Mouse (Mus musculus): ENCODE results near the gene Gm11084.
"Not testable (repeated sequence)": the region's sequence is repeated elsewhere in the genome, so short reads cannot be mapped to it uniquely, and the experiment has no call there.

The Gm11084 gene

DNA sequence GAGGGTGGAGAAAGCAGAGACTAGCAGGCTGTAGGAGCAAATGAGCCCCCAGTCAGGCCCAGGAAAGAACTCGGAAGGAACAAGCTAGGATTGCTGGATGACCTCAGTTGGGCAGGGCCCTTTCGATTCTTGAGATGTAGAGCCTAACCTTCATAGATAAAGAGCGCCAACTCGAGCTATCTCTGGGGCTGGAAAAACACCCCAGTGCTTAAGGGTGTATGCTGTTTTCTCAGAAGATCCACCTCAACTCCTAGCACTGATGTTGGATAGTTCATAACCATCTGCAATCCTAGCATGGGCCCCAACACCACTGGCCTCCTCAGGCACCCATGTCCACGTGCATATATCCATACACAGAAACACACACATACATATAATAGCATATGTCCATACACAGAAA, 15.5 kb upstream of the Gm11084 start:
- CTCF ChIA-PET, result no interaction called here
- POLR2A ChIA-PET, result interaction anchor here in 3 of 4 experiments (0.6 to 4.0 kb wide), 7 partner anchors 9 to 31 kb away, joined by 3 to 19 read pairs (median 7); partner anchors contain the start of gene Sp3 (in 1 of the 3)

DNA sequence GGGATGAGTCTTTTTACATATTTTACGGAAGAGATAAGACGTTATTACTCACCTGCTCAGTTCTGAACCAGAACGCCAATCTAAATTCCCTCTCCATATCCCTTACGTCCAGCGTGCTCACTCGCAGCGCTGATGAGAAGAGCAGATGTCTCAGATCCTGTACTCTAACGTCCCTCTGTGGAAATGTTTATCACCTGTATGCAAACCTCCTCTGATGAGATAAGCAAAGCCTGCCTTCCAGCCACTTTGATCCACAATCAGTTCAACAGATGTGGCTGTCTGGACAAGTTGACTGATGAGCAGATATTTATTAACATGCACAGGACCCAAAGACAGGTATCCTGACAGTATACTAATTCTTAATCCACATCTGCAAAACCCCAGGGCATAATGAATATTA, 13.7 kb upstream of the Gm11084 start:
- ChIA-PET CTCF (no interaction called here), POLR2A (no interaction called here)

DNA sequence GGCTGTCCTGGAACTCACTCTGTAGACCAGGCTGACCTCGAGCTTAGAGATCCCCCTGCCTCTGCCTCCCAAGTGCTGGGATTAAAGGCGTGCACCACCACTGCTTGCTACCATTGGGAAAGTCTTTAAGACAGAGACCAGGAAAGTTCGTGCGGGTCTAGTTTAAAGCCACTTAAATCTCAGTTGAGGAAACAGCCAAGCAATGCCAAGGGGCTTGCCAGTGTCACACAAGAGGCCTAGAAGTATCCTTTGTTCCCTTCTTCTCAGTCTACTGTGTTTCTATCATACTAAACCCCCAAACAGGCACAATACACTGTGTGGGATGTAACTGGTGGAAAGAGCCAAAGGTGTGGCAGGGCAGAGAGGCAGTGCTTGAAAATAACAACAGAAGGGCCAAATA, 11.1 kb upstream of the Gm11084 start:
- POLR2A ChIA-PET, result interaction anchor here (0.5 to 8.9 kb wide), 26 partner anchors 9 to 475 kb away, joined by 3 to 58 read pairs (median 6); partner anchors contain the start of gene Sp3 (in 3 of the 4)

DNA sequence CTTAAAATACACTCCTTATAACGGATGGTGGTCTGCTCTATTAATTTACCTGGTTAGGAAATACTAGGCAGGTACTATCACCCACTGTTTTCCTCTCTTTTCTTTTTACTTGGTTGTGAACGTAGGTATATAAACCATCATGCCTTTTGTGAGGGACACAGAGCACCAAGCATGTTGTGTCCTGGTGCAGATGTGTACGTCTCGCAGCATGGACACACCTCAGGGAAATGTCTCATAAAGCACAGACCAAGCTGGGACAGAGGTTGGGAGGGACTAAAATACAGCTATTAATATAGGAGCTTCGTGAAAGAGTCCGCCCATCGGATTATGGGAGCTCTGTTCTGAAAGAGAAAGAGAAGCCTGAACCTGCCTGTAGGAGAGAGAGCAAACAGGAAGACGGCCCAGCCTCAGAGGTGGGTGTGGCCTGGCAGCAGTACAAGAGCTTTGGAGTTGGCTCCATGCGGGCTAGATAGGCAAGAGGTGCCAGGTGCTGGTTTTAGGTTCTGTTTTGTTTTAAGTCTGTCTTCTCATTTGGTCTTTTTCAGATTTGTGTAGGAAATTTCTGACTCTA, 10.4 kb upstream of the Gm11084 start:
- CTCF ChIA-PET, result interaction anchor here in 2 of 4 experiments (0.5 to 1.0 kb wide), 3 partner anchors 25 to 58 kb away, joined by 3 to 12 read pairs (median 3); no protein-coding TSS in a partner anchor
- POLR2A ChIA-PET, result interaction anchor here (0.5 to 8.9 kb wide), 29 partner anchors 7 to 417 kb away, joined by 3 to 58 read pairs (median 5); partner anchors contain the start of gene Sp3 (in 3 of the 4)

More for the DNA sequence above, 11.1 kb upstream of the Gm11084 start:
- CTCF ChIA-PET, result interaction anchor here in 1 of 4 experiments (1.0 kb wide), 1 partner anchor 57 kb away, joined by 3 read pairs; no protein-coding TSS in a partner anchor

DNA sequence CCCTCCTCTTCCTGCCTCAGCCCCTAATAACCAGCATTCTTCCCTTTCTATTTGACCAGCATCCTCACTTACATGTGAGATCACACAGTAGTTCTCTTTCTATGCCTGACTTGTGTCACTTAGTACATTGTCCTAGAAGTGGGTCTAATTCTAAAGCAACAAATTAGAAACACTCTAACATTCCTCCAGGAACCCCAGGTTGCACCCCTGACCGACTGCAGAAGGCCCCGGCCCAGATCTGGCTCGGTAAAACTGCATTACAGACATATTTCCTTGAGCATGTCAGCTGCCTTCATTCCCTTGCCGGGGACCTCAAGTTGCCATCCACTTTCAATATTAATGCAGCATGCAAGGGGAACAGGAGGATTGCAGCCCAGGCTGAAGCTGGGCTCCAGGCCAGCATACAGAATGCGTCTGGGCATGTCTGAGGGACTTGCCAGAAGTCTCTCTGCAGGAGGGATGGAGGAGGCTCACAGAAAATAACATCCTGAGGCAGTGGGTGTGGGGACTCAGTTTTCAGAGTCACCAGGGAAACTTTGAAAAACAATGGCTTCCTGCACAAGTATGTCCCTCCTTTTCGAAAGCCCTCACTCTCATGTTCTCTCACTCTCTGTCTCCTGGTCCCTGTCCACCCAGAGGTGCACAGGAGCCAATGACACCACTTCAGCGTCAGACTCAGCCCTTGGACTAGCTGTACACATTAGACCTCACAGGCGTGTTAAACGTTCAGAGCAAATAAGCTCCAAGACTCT, 9.0 kb upstream of the Gm11084 start:
- ChIA-PET CTCF (interaction anchor here in 1 of 4 experiments (1.0 kb wide), 1 partner anchor 10 kb away, joined by 3 read pairs; no protein-coding TSS in a partner anchor), POLR2A (interaction anchor here (0.6 to 8.9 kb wide), 23 partner anchors 8 to 333 kb away, joined by 3 to 58 read pairs (median 7); partner anchors contain the start of gene Sp3 (in 3 of the 4))

DNA sequence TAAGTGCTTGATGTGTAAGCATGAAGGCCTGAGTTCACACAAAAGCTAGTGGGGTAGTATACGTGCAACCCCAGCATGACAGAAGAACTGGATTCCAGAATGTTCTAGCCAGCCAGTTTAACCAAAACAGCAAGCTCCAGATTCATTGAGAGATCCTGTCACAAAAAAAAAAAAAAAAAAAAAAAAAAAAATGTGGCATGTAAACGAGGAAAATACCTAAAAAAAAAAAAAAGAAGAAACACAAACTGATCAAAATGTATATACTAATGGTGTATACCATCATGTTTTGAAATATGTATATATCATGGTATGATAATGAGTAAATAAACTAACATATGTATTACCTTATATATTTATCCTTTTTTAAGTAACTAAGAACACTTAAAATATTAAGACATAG, 7.6 kb upstream of the Gm11084 start:
- CTCF ChIA-PET, result interaction anchor here in 2 of 4 experiments (0.7 to 1.2 kb wide), 3 partner anchors 13 to 52 kb away, joined by 3 read pairs; partner anchors contain the start of gene Sp3 (in 1 of the 2)
- POLR2A ChIA-PET, result interaction anchor here (0.6 to 8.9 kb wide), 19 partner anchors 9 to 1979 kb away, joined by 3 to 58 read pairs (median 4); partner anchors contain the start of gene Sp3 (in 2 of the 4)

DNA sequence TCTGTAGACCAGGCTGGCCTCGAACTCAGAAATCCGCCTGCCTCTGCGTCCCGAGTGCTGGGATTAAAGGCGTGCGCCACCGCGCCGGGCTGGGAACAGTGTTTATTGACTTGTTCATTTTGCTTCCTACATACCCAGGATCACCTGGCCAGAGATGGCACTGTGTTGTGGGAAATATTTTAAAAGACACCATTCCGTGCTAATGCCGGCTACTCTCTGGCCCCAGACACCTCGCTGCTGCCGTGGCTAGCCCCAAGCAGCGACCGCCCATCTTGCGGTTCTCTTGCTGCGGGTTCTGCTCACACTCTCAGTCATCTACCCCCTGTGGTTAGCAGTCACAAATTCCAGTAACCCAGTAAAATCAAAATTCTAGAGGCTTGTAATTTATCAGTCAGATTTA, 6.0 kb upstream of the Gm11084 start:
- POLR2A ChIA-PET, result interaction anchor here in 3 of 4 experiments (0.7 to 8.9 kb wide), 12 partner anchors 8 to 80 kb away, joined by 3 to 58 read pairs (median 6); partner anchors contain the start of gene Sp3 (in 3 of the 3)
- CTCF ChIA-PET, result no interaction called here

DNA sequence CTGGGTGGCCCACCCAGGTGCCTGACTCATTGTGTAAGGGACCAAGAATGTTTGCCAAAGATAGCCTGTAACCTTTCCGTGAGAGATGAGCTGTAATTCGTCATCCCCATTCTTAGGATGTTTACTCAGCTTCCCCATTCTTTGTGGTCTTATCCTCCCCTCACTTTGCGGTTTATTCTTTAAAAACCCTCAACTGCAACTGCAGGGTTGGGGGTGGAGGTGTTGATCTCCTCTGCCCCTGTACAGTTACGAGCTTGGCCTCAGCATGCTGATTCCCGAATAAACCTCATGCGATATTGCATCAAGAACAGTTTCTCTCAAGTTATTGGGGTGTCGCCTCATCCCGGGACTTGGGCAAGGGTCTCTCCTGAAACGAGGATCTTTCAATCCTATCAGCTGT, 2.4 kb upstream of the Gm11084 start:
- CTCF ChIA-PET, result not testable (repeated sequence)
- POLR2A ChIA-PET, result interaction anchor here in 3 of 4 experiments (0.7 to 4.9 kb wide), 7 partner anchors 8 to 35 kb away, joined by 3 to 39 read pairs (median 4); partner anchors contain the start of gene Sp3 (in 3 of the 3)

DNA sequence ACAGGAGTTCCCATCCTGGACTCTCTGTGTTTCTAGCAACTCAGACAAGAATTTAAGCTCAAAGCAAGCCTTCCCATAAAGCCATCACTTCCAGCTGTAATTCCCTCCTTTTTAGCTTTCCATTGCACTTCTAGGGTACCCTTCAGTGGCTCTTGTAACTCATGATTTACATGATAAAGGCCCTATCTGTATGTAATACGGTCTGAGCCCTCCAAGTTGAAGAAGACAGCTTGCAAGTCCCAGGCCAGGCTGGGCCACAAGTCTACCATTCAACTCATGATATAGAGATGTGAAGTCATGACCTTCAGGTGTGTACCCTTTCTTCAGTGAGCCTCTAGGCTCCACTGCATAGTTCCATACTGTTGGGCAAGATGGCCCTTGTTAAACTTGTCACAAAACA, 1.0 kb downstream of the Gm11084 start:
- POLR2A ChIA-PET, result interaction anchor here (0.6 to 2.5 kb wide), 29 partner anchors 8 to 470 kb away, joined by 3 to 40 read pairs (median 4); partner anchors contain the start of gene Sp9 (in 1 of the 4)
- CTCF ChIA-PET, result interaction anchor here in 1 of 4 experiments (0.7 kb wide), 1 partner anchor 10 kb away, joined by 3 read pairs; no protein-coding TSS in a partner anchor

DNA sequence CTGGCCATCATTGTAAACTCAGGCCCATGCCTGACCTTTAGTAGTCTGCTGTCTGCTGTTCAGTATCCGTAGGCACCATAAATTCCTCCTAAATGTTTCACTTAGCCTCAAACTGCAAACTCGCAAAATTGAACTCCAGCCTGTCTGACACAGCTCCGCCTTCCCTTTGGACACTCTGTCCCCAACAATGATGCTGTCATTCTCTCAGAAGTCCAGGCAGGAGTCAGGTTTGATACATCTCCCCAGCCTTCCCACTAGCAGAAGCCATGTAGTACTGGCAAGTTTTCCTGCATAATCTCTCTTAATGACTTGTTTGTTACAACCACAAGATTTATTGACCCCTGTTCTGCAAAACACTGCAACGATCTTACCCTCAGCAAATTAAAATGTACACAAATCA, 1.7 kb downstream of the Gm11084 start:
- POLR2A ChIA-PET, result interaction anchor here (0.7 to 2.5 kb wide), 27 partner anchors 8 to 469 kb away, joined by 3 to 40 read pairs (median 4); no protein-coding TSS in a partner anchor
- CTCF ChIA-PET, result interaction anchor here in 1 of 4 experiments (0.7 kb wide), 1 partner anchor 11 kb away, joined by 3 read pairs; no protein-coding TSS in a partner anchor

DNA sequence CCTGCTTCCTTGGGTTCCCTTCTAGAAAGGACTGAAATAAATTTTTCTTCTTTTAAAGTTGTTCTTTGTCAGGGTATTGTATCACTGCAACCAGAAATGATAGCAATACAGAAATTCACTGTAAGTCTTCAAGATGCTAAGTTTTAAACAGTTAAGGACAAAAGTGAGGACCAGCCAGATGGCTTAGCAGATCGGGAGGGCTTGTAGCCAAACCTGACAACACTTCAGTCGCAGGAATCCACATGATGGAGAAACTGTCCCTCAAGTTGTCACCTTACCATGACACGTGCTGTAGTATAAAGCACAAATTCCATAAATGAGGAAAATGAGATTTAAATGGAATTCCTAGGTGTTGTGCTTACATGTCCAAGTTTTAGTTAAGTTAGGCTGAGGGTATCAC, 3.3 kb downstream of the Gm11084 start:
- ChIA-PET POLR2A (interaction anchor here in 1 of 4 experiments (1.2 to 3.9 kb wide), 2 partner anchors 12 to 45 kb away, joined by 3 to 52 read pairs; no protein-coding TSS in a partner anchor), CTCF (no interaction called here)

DNA sequence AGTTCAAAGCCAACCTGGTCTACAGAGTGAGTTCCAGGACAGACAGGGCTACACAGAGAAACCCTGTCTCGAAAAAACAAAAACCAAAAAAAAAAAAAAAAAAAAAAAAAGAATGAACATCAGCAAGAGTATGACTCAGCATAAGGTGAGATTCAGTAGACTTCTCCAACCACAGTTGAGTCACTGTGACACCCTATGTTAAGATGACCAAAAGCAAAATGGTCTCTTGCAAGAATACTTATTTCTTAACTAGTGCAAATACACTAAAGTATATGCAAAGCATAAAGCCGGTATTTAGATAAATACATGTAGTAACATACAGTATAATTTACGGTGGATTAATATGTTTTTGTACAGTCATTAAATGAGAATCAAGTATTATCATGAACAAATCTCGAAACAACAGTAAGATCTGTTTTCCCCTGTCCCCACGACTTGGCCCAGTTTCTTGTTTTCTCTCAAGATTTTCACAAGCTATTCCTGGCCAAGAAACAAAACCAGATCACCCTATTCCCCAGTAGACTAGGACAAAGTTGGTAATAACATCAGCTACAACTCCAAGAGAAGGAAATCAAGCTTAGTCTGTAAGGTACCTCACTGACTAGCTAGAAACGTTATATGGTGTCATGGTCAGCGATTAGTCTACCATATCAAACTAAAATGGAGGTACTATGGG, 4.3 kb downstream of the Gm11084 start:
- ChIA-PET POLR2A (interaction anchor here in 3 of 4 experiments (0.6 to 3.9 kb wide), 17 partner anchors 8 to 1264 kb away, joined by 3 to 52 read pairs (median 7); no protein-coding TSS in a partner anchor), CTCF (interaction anchor here in 1 of 4 experiments (0.7 kb wide), 1 partner anchor 63 kb away, joined by 4 read pairs; no protein-coding TSS in a partner anchor)

DNA sequence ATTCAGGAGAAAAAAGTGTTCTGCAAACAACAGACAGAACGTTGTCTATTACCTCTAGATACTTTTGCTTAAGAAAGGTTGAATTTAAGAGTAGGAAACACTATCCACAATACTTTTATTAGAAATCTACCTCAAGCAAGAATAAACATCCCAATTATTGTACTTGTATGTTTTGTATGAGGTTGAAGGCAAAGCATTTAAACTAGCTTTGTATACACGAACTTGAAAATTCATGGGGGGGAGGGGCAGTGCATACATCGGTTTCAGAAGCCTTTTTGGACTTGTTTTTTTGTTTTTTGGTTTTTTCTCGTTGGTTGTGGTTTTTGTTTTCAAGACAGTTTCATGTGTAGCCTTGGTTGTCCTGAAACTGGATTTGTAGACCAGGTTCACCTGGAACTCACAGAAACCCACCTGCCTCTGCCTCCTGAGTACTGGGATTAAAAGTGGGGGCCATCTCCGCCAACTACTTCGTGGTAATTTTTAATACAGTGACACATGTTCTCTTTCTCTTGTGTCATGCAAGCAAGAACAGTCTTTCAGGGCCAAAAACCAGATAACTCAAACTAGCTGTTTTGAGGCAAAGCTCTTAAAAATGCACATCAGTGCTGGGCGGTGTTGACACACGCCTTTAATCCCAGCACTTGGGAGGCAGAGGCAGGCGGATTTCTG, 4.9 kb downstream of the Gm11084 start:
- POLR2A ChIA-PET, result interaction anchor here (0.5 to 3.9 kb wide), 35 partner anchors 9 to 643 kb away, joined by 3 to 52 read pairs (median 6); no protein-coding TSS in a partner anchor
- CTCF ChIA-PET, result interaction anchor here in 2 of 4 experiments (0.6 to 0.7 kb wide), 2 partner anchors 64 to 1071 kb away, joined by 4 to 5 read pairs; no protein-coding TSS in a partner anchor

DNA sequence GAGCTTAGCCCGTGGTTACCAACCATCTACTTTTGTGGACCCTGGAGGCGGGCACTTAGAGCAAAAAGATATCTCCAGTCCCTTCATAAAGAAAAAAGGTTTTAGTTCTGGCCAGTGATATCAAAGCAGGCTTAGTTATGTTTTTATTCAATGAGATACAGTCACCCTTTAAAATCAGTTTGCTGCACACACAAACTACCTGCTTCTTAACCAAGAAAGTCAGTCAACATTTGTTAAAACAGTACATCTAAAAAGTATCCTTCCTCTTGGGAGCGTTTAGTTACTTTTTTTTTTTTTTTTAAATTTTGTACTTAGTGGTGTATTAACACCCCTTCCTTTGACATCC, 5.5 kb downstream of the Gm11084 start:
- ChIA-PET CTCF (interaction anchor here in 2 of 4 experiments (0.6 to 1.0 kb wide), 3 partner anchors 11 to 1071 kb away, joined by 3 to 5 read pairs (median 3); no protein-coding TSS in a partner anchor), POLR2A (interaction anchor here (0.6 to 3.9 kb wide), 43 partner anchors 8 to 1930 kb away, joined by 3 to 52 read pairs (median 6); partner anchors contain the start of genes Cir1 (in 1 of the 4) and Scrn3 (in 1 of the 4))

DNA sequence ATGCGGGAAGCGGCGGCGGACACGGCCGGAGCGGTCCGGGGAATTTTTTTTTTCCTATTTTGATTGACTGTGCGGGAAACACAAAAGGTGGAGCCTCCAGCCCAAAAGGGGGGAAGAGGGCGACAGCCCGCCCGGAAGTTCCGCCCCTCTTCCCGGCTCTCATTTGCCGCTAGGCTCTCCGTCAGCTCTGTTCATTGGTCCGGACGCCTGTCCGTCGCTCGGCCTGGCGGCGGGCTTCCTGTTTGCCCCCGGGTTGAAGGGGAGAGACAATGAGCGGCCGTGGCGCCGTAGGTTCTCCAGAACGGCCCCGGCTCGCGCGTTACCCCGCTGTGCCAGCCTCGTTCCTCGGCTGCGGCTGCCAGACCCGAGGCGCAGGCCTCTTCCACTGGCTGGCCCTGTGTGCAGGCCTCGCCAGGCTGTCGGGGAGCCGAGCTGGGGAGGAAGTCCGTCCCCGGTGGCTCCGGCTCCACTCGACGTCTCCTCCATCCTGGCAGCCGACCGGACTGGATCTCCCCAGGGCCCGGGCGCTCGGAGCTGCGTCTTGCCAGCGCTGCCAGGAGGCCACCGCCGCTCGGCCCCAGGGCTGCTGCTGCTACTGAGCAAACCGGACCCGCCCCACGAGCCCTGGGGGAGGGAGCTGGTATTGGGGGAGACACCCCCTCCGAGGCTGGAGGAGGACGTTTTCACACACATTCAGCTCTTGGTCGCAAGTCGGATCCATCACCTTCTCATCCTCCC, 6.0 kb downstream of the Gm11084 start, which contains the start of gene Sp3:
Gene Sp3, minus strand, starts transcription at position 110 of the 738 bp plus-strand sequence.
- ChIA-PET CTCF (interaction anchor here in 3 of 4 experiments (0.5 to 1.0 kb wide), 7 partner anchors 10 to 298 kb away, joined by 3 to 4 read pairs (median 3); no protein-coding TSS in a partner anchor), POLR2A (interaction anchor here (0.6 to 3.9 kb wide), 67 partner anchors 8 to 1929 kb away, joined by 3 to 52 read pairs (median 5); partner anchors contain the start of genes Cir1 (in 2 of the 4), Scrn3 (in 2 of the 4), Atf2 (in 1 of the 4) and Cdca7 (in 1 of the 4))

DNA sequence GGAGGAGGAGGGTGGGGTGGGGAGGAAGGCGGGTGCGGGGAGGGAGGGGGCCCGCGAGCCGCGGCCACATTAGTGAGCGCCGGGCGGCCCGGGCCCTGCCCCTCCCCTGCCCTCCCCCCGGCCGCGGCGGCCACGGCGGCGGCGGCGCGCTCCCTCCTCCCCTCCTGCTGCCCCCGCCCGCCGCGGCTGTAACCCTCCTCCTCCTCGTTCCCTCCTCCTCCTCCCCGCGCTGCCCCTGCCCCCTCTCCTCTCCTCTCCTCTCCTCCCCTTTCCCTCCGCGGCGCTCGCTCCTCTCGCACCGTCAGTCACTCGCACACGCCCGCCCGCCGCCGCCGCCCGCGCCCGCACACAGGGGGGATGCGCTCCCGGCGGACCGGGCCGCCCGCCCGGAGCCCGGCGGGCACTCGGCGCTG, 6.9 kb downstream of the Gm11084 start:
- POLR2A ChIA-PET, result interaction anchor here (0.6 to 3.9 kb wide), 62 partner anchors 9 to 913 kb away, joined by 3 to 52 read pairs (median 5); partner anchors contain the start of genes Cir1 (in 2 of the 4), Scrn3 (in 2 of the 4), Atf2 (in 1 of the 4) and Cdca7 (in 1 of the 4)
- CTCF ChIA-PET, result interaction anchor here in 3 of 4 experiments (0.5 to 0.8 kb wide), 5 partner anchors 14 to 299 kb away, joined by 3 to 7 read pairs (median 3); no protein-coding TSS in a partner anchor

Measured in embryonic stem cell, embryonic (primary cell).